Mouse (Mus musculus) heart, embryonic 16.5 days (tissue): ENCODE measurements around the gene Itpkb. TPM values are rescaled to one million over a fixed set of nuclear protein-coding genes. Genes with fewer than 3 reads are reported as not detected.

Source experiments
- ATAC-seq: fragments of 200-750 bp; cut with Nextera tagmentation; replicated peaks from 2 replicates; pipeline ENCODE4 v1.8.0; 2017; ENCODE audit warnings: moderate number of reproducible peaks; ENCODE audit not compliant: insufficient read depth, low FRiP score; ENCODE audit errors: extremely low read depth
- H3K27ac ChIP-seq: fragments of 300-500 bp; sonication (generic); 2 replicates; pipeline ENCODE4 v1.5.1; 2014; ENCODE audit warnings: mild to moderate bottlenecking, low read length, control low read depth, moderate library complexity
- H3K27me3 ChIP-seq: fragments of 300-500 bp; sonication (generic); 2 replicates; pipeline ENCODE4 v1.6.1; 2014; ENCODE audit warnings: low read length, mixed read lengths; ENCODE audit not compliant: control insufficient read depth, insufficient read depth
- H3K36me3 ChIP-seq: fragments of 300-500 bp; sonication (generic); 2 replicates; pipeline ENCODE4 v1.6.1; 2014; ENCODE audit not compliant: control insufficient read depth, insufficient read depth
- H3K4me1 ChIP-seq: fragments of 300-500 bp; sonication (generic); 2 replicates; pipeline ENCODE4 v1.6.1; 2014; ENCODE audit warnings: low read length, mixed read lengths; ENCODE audit not compliant: control insufficient read depth, insufficient read depth
- H3K4me2 ChIP-seq: fragments of 300-500 bp; sonication (generic); 2 replicates; pipeline ENCODE4 v1.6.1; 2014; ENCODE audit warnings: low read depth, mild to moderate bottlenecking, control low read depth, low read length
- H3K4me3 ChIP-seq: fragments of 300-500 bp; sonication (generic); 2 replicates; pipeline ENCODE4 v1.5.1; 2014; ENCODE audit warnings: mild to moderate bottlenecking, control low read depth, low read length
- H3K9ac ChIP-seq: fragments of 300-500 bp; sonication (generic); 2 replicates; pipeline ENCODE4 v1.6.1; 2014; ENCODE audit warnings: low read length, control low read depth
- H3K9me3 ChIP-seq: fragments of 300-500 bp; sonication (generic); replicated peaks from 2 replicates; pipeline ENCODE4 v1.6.1; 2016; ENCODE audit warnings: low read length; ENCODE audit not compliant: control insufficient read depth
- WGBS: fragments of 180-500 bp; shearing (Covaris S2); extraction: QIAGEN DNeasy Blood & Tissue Kit; methylation state at CpG from one replicate; pipeline ENCODE4 v1.1.7; 2014; 5-methylcytosine and 5-hydroxymethylcytosine counted together
- polyA plus RNA-seq: library from polyadenylated mRNA; unstranded; fragments of >200 nt; fragmentation: Nextera tagmentation; extraction: Ambion mirVana; gene quantifications from 2 replicates; pipeline ENCODE4 v1.2.1, GENCODE M21; 2015

Itpkb gene
- polyA plus RNA-seq, 1 experiment from 2014 or later, result 7.3 TPM

DNA sequence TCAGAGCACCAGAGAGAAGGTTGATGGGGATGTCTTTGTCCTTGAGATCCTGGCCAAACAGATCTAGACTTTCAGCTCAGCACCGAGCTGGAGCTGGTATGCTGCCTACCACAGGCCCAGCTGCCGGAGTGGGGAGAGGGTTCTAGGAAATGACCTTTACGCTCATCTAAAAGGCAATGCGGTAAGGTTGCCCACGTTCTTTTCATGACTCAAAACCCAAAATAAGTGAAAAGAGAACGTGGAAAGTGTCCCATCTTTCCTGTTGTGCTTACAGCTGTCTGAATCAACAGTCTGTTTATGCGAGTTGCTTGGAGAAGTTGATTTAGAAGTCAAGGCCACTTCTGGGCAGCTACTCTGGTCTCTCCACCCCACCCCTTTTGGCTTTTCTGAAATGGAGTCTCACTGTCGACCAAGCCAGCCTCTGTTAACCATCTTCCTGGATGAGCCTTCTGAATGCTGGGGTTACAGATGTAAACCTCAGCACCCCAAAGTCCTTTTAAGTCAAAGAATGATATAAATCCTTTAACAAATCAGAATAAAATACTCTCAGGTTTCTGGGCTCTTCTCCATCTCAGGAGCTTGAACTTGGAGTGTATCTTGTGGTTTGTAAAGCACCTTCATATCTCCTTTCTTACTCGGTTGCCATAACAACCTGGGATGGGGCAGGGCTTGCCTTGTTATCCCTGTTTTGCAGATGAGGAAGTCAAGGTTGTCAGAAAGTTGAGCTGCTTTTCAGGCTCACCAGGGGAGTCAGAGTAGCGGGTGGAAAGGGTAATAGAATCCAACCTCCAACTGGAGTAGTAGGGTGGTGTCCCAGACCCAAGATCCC lies 60.7 kb downstream of the Itpkb start:
- 0 out of 2 replicates have a peak overlapping the region, but pooled peaks have one; percentile 2 for H3K27ac ChIP-seq
- H3K4me3 ChIP-seq, result no peak overlapping the region
- no peaks in the 10 kb centered on the region for H3K36me3 ChIP-seq
- no peak for ATAC-seq
- no peaks in the 10 kb centered on the region for H3K27me3 ChIP-seq
- H3K9me3 ChIP-seq, result no peaks in the 10 kb centered on the region
- H3K4me2 ChIP-seq, result no peak overlapping the region
- no peak overlapping the region for H3K9ac ChIP-seq
- peaks cover 39% of the 10 kb centered on the region for H3K4me1 ChIP-seq
- WGBS, result 74% methylated on average over 10 of the region's 10 CpGs

DNA sequence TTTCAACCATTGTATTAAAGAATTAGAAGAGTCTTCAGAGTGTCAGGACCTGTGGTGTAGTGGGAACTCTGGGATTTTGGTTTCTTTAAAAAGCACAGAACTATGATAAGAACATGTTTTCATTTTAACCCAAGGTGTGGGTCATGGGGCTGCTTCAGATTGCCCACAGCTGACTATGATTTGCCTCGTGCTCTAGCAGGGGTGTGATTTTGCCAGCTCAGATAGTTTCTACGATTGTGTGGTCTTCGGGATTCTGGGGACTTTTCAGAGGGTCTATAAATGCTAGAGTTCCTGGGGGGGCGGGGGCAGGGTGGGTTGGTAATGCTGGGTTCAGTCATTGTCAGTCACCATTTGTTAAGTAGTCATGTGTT lies 61.3 kb downstream of the Itpkb start:
- no peaks in the 10 kb centered on the region for H3K9me3 ChIP-seq
- H3K4me3 ChIP-seq, result no peak overlapping the region
- H3K4me1 ChIP-seq, result peaks cover 39% of the 10 kb centered on the region
- no peak overlapping the region for H3K27ac ChIP-seq
- no peaks in the 10 kb centered on the region for H3K27me3 ChIP-seq
- no peak overlapping the region for H3K4me2 ChIP-seq
- no peaks in the 10 kb centered on the region for H3K36me3 ChIP-seq
- no peak overlapping the region for H3K9ac ChIP-seq
- WGBS, result 90% methylated on average over 4 of the region's 4 CpGs
- ATAC-seq, result no peak

DNA sequence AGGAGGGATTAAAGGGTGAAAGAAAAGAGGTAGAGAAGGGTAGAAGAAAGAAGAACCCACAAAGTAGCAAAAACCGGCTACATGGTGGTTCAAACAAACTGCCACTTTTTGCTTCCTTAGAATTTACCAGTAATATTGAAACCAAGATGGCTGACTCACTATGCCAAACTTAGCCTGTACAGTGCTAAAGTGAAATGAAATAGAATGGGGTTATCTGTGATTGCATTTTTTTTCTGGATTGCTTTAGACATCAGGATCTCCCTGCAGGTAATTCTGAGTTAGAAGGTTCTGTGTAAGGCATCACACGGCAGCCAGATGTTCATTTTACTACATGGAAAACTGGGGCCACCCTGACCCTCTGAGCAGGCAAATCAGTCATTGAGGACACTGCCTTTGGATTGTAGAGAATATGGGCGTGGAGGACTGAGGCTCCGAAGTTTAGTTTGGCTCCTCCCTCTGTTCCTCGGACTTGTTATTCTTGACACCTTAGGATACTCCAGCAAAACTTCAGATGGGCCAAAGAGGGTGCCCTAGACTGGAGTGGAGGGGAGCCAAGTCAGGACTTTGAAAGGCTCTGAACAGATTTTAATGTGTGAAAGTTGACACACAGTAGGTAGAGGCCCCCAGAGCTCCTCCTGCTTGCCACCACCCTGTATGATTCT lies 62.0 kb downstream of the Itpkb start:
- Histone ChIP-seq H3K9me3 (no peaks in the 10 kb centered on the region), H3K4me3 (no peak overlapping the region), H3K27ac (peak overlapping the region; percentile 74), H3K36me3 (no peaks in the 10 kb centered on the region), H3K4me2 (no peak overlapping the region), H3K4me1 (peaks cover 36% of the 10 kb centered on the region), H3K27me3 (no peaks in the 10 kb centered on the region), H3K9ac (no peak overlapping the region)
- 76% methylated on average over 5 of the region's 5 CpGs for WGBS
- no peak for ATAC-seq

DNA sequence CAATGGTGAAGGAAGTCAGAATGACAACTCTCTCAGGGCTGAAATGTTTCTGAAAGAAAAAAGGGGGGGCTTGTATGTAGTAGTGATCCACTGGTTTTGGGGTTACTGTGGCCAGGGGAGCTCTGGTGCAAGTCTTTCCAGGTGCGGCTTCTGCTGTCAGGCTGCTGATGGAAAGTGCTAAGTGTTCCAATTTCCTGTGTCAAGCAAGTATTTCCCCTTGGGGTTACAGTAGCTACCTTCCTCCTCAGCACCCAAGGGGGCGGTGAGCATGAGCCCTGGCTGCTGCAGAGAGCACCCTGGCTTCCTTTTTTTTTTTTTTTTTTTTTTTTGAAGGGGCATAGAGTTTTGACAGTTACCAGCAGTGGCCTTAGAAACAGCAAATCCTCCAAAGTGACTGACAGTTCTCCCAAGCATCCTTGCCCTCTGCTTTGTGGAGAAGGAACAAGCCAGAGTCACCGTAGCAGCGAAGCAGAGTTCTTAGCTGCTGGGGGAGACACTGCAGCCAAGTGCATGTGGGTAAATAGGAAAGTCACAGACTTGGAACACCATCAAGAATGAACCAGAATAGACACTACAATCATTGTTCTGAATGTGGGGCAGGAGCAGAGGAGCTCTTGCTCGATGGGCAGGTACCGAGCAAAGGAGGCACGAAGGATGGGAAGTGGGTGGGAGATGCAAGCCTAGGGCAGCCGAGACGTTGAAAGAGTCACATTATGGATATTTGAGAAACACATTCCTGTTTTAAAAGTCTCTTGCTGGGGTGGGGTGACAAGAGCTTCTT lies 62.9 kb downstream of the Itpkb start:
- Histone ChIP-seq H3K9me3 (no peaks in the 10 kb centered on the region), H3K36me3 (no peaks in the 10 kb centered on the region), H3K9ac (no peak overlapping the region), H3K4me1 (peaks cover 32% of the 10 kb centered on the region), H3K4me2 (0 out of 2 replicates have a peak overlapping the region, but pooled peaks have one; percentile 10), H3K4me3 (no peak overlapping the region), H3K27ac (peak overlapping the region; percentile 74), H3K27me3 (no peaks in the 10 kb centered on the region)
- 41% methylated on average over 9 of the region's 9 CpGs for WGBS
- ATAC-seq, result 0 out of 2 replicates have a peak, but pooled peaks have one; percentile 28

DNA sequence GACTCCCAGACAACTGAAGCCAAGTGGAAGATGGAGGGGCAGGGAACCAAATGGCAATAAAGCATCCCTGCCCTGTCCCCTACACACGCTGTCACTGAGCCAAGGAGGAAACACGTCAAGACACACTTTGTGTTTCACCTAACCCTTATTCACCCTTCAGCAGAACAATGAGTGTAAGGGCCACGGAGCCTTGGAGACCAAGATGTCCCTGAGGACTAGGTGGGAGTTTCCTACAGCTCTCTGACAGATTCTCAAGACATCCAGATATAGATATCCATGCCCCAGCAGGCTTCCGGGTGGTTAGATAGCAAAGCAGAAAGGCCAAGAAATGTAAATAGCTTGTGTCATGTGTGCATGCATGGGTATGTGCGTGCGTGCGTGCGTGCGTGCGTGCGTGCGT lies 63.6 kb downstream of the Itpkb start:
- Histone ChIP-seq H3K4me1 (peaks cover 27% of the 10 kb centered on the region), H3K9ac (no peak overlapping the region), H3K36me3 (no peaks in the 10 kb centered on the region), H3K4me2 (no peak overlapping the region), H3K9me3 (no peaks in the 10 kb centered on the region), H3K4me3 (no peak overlapping the region), H3K27me3 (no peaks in the 10 kb centered on the region), H3K27ac (peak overlapping the region; percentile 74)
- ATAC-seq, result peak; percentile 28
- WGBS, result 72% methylated on average over 12 of the region's 12 CpGs

DNA sequence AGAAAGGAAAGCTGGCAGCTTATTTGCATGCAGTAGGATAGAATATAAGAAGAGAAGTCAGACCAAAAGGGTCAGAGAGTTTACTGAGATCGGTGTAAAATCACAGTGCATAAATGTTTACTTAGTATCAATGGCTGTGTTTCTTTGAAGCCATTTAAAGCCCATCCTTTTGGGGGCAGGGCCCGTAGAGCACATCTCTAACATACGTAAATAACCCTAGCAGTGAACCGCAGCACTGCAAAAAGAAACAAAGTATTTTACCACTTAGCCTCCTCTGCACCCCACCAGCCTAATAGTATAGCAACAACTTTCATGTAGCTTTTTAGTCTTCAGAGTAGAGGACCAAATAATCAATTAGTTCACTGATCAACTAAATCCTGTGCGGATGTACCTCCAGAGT lies 67.4 kb downstream of the Itpkb start:
- no peak overlapping the region for H3K9ac ChIP-seq
- no peak overlapping the region for H3K4me2 ChIP-seq
- 61% methylated on average over 5 of the region's 5 CpGs for WGBS
- ATAC-seq, result no peak
- peaks cover 35% of the 10 kb centered on the region for H3K4me1 ChIP-seq
- H3K4me3 ChIP-seq, result no peak overlapping the region
- H3K27me3 ChIP-seq, result no peaks in the 10 kb centered on the region
- H3K36me3 ChIP-seq, result no peaks in the 10 kb centered on the region
- peak overlapping the region; percentile 52; the same call in 1 of the 2 replicates for H3K27ac ChIP-seq
- no peaks in the 10 kb centered on the region for H3K9me3 ChIP-seq

DNA sequence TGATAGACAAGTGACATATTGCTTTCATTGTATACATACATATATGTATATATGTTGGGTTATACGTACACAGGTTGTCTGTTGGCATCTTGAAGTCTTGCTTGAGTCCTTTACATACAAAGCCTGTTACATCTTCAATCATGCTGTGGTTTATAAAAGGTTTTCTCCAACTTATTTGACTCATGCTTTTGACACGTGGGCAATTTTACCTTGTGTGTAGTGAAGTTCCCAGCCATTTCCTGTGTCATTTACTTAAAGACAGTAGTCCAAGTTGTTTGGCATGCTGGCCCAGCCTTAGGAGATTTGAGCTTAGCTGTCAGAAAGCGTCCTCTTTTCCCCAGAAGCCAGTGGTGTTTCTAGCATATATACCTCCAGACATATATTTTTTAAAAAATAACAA lies 68.2 kb downstream of the Itpkb start:
- peaks cover 35% of the 10 kb centered on the region for H3K4me1 ChIP-seq

DNA sequence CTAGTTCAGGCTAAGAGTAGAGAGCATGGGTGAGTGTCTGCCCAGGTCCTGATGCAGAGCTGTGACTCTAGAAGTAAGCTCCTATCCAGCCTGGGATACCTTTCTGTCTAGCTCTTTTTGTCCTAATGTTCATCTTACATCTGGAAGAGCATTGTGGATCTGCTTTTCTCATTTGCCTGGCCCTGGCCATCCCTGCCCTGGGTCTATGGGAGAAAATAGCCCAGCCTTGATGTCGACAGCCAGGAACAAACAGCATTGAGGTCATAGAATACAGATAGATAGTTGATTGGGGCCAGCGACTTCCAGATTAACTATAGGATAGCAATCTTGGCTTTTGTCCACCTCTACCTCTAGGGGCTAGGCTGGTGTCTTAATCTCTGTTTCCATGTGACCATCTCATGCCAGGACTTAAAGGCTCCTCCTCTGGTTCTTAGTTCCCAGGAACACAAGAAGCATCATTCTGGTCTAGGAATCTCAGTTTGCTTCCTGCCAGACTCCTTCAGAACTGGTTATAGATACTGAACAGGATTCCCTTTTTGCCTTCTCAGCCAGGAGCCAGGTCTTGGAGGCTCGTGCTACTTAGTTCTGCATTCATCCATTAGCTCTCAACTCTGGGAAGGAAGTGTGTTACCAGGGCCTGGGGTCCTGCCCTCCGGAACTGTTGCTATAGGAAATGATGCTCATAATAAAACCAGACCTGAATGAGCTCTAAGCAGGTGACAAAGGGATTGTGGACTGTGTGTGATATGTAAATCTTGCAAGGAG lies 70.6 kb downstream of the Itpkb start:
- ATAC-seq, result no peak
- H3K27ac ChIP-seq, result peak overlapping the region; percentile 87
- no peak overlapping the region for H3K4me3 ChIP-seq
- peaks cover 48% of the 10 kb centered on the region for H3K4me1 ChIP-seq
- no peaks in the 10 kb centered on the region for H3K9me3 ChIP-seq
- no peaks in the 10 kb centered on the region for H3K36me3 ChIP-seq
- 55% methylated on average over 4 of the region's 4 CpGs for WGBS
- H3K27me3 ChIP-seq, result no peaks in the 10 kb centered on the region
- no peak overlapping the region for H3K4me2 ChIP-seq
- H3K9ac ChIP-seq, result 0 out of 2 replicates have a peak overlapping the region, but pooled peaks have one; percentile 9

More for the DNA sequence above, 68.2 kb downstream of the Itpkb start:
- H3K9ac ChIP-seq, result no peak overlapping the region
- no peaks in the 10 kb centered on the region for H3K36me3 ChIP-seq
- WGBS, result 65% methylated on average over 3 of the region's 3 CpGs
- peak overlapping the region; percentile 58; the same call in 1 of the 2 replicates for H3K27ac ChIP-seq
- H3K9me3 ChIP-seq, result no peaks in the 10 kb centered on the region
- no peak for ATAC-seq
- no peaks in the 10 kb centered on the region for H3K27me3 ChIP-seq
- H3K4me3 ChIP-seq, result no peak overlapping the region
- H3K4me2 ChIP-seq, result no peak overlapping the region
